Mouse (Mus musculus) natural killer cell, adult 2 months (primary cell): ENCODE data around the gene Eef1a2.
"Not testable (repeated sequence)": the region's sequence is repeated elsewhere in the genome, so short reads cannot be mapped to it uniquely, and the experiment has no call there.

Experiments used
- DNase-seq, 2 experiments: peaks; one replicate each; pipeline ENCODE4 v3.0.0; 2022; ENCODE audit warnings: low spot score in 2 of 2

Eef1a2 gene

GRCm38 (mm10) chr2:181156248-181157121 is at the start of gene Eef1a2:
Gene Eef1a2, minus strand, starts transcription at chr2:181157014.
- DNase-seq, result no peak

- no peak for DNase-seq
These were observed 49.3 kb upstream of the Eef1a2 start for GRCm38 (mm10) chr2:181206118-181206517.

- no peak for DNase-seq
These were observed 48.9 kb upstream of the Eef1a2 start for GRCm38 (mm10) chr2:181205678-181206077.

- DNase-seq, result no peak
These were observed 46.1 kb upstream of the Eef1a2 start for GRCm38 (mm10) chr2:181202886-181203285.

GRCm38 (mm10) chr2:181202422-181202821 is 45.6 kb upstream of the Eef1a2 start, which contains the start of gene Ptk6:
Gene Ptk6, minus strand, starts transcription at chr2:181202789.
- no peak for DNase-seq

- DNase-seq, result no peak
These were observed 44.8 kb upstream of the Eef1a2 start for GRCm38 (mm10) chr2:181201606-181202005.

- no peak for DNase-seq
These were observed 40.0 kb upstream of the Eef1a2 start for GRCm38 (mm10) chr2:181196628-181197300.

GRCm38 (mm10) chr2:181193044-181193443 is 36.2 kb upstream of the Eef1a2 start:
- DNase-seq, result no peak

- no peak for DNase-seq
These were observed 35.1 kb upstream of the Eef1a2 start for GRCm38 (mm10) chr2:181191936-181192335.

- not testable (repeated sequence) for DNase-seq
These were observed 34.6 kb upstream of the Eef1a2 start for GRCm38 (mm10) chr2:181191385-181191784.

- no peak for DNase-seq
These were observed 32.5 kb upstream of the Eef1a2 start for GRCm38 (mm10) chr2:181189321-181189720.

GRCm38 (mm10) chr2:181188681-181189080 is 31.9 kb upstream of the Eef1a2 start:
- DNase-seq, result peak in 1 of 2 experiments; percentile 36

- peak; percentile 93 to 95 for DNase-seq
These were observed 30.5 kb upstream of the Eef1a2 start, which contains the start of gene Ppdpf for GRCm38 (mm10) chr2:181187121-181188000. Gene Ppdpf, plus strand, starts transcription at chr2:181187247.

GRCm38 (mm10) chr2:181186635-181187034 is 29.8 kb upstream of the Eef1a2 start:
- peak; percentile 81 to 86 for DNase-seq

- DNase-seq, result no peak
These were observed 24.1 kb upstream of the Eef1a2 start for GRCm38 (mm10) chr2:181180898-181181297.

- DNase-seq, result no peak
These were observed 21.7 kb upstream of the Eef1a2 start for GRCm38 (mm10) chr2:181178471-181178870.

GRCm38 (mm10) chr2:181178015-181178414 is 21.2 kb upstream of the Eef1a2 start:
- no peak for DNase-seq

GRCm38 (mm10) chr2:181174646-181175045 is 17.8 kb upstream of the Eef1a2 start:
- no peak for DNase-seq

GRCm38 (mm10) chr2:181166469-181166868 is 9.7 kb upstream of the Eef1a2 start:
- DNase-seq, result no peak

GRCm38 (mm10) chr2:181160821-181161220 is 4.0 kb upstream of the Eef1a2 start:
- DNase-seq, result no peak

- no peak for DNase-seq
These were observed 3.0 kb upstream of the Eef1a2 start for GRCm38 (mm10) chr2:181159771-181160170.

- no peak for DNase-seq
These were observed 2.3 kb upstream of the Eef1a2 start for GRCm38 (mm10) chr2:181159091-181159514.
